Mouse (Mus musculus) lung, adult 2 months (tissue): ENCODE data around the gene Vmn1r112. TPM values are rescaled to one million over a fixed set of nuclear protein-coding genes. Genes with fewer than 3 reads are reported as not detected.
"Not testable (repeated sequence)": the region's sequence is repeated elsewhere in the genome, so short reads cannot be mapped to it uniquely, and the experiment has no call there.

Experiments used
- DNase-seq: peaks from one replicate; pipeline ENCODE4 v3.0.0; 2022
- H3K4me1 ChIP-seq: fragments of 200-500 bp; 2 replicates; pipeline ENCODE4 v1.6.1; 2011; ENCODE audit warnings: low read length; ENCODE audit not compliant: control insufficient read depth, insufficient read depth
- H3K4me3 ChIP-seq: fragments of 200-500 bp; replicated peaks from 2 replicates; pipeline ENCODE3; 2011; ENCODE audit warnings: low read depth, mild to moderate bottlenecking, control low read depth, low read length; ENCODE audit errors: extremely low read depth
- WGBS: fragments of 180-500 bp; shearing (Covaris S2); methylation state at CpG from one replicate; pipeline ENCODE4 v1.1.7; 2018; 5-methylcytosine and 5-hydroxymethylcytosine counted together
- polyA plus RNA-seq: library from polyadenylated mRNA; depleted of rRNA; stranded (reverse); fragments of >200 nt; gene quantifications from 2 replicates; pipeline ENCODE4 v1.2.3, GENCODE M21; 2012; rRNA removed

The Vmn1r112 gene
- polyA plus RNA-seq, result not detected in 2 replicates

DNA sequence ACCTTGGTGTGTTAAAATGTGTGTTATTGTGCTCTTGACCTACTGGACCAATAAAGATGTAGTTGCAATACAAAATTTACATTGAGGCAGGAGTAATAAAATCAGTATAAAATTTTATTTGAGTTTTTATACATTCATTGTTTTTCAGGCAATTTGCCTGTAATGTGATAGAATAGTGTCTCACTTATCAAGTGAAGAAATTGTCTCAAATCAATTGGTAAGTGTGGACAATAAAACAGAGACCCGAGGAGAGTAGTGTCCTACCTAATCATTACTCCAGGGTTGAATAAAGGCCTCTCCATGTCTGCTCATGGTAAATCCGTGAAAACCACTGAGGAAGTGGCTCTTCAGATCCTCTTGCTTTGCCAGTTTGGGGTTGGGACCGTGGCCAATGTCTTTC is at the start of gene Vmn1r112:
TSS of gene Vmn1r112 (plus strand) at position 301 of the 400 bp plus-strand sequence.
- not testable (repeated sequence) for H3K4me3 ChIP-seq, DNase-seq, H3K4me1 ChIP-seq
- WGBS, result no CpG with 5 or more reads among the region's 3 CpGs

DNA sequence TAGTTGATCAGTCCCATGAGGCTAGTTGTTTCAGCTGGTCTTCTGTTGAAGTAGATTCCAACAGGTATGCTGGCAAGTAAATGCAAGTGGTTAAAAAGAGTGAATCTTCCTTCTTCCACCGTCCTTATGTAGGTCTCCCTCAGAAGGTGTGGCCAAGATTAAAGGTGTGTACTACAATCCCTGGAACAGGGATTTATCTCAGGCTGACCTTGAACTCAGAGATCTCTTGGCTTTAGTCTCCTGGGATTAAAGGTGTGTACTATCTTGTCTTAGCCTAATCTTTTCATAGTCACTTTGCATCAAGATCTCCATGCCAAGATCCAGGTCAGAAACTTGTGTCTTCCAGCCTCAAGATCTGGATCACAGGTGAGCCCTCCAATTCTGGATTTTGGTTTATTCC is 40.5 kb upstream of the Vmn1r112 start, which contains the start of gene Gm10668:
TSS of gene Gm10668 (minus strand) at position 101 of the 400 bp plus-strand sequence.
- DNase-seq, H3K4me1 ChIP-seq: not testable (repeated sequence)
- no CpG with 5 or more reads among the region's 1 CpGs for WGBS

DNA sequence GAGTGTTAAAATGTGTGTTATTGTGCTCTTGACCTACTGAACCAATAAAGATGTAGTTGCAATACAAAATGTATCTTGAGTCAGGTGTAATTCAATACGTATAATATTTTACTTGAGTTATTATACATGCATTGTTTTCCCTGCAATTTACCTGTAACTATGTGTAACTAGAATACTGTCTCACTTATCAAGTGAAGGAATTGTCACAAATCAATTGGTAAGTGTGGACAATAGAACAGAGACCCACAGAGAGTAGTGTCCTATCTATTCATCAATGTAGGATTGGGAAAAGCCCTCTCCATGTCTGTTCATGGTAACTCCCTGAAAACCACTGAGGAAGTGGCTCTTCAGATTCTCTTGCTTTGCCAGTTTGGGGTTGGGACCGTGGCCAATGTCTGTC is 16.0 kb downstream of the Vmn1r112 start, which contains the start of gene Vmn1r113:
TSS of gene Vmn1r113 (plus strand) at position 301 of the 400 bp plus-strand sequence.
- 51% methylated on average over 2 of the region's 2 CpGs for WGBS
- DNase-seq, H3K4me3 ChIP-seq, H3K4me1 ChIP-seq: not testable (repeated sequence)

More for the DNA sequence above, 40.5 kb upstream of the Vmn1r112 start, which contains the start of gene Gm10668:
- not testable (repeated sequence) for H3K4me3 ChIP-seq

DNA sequence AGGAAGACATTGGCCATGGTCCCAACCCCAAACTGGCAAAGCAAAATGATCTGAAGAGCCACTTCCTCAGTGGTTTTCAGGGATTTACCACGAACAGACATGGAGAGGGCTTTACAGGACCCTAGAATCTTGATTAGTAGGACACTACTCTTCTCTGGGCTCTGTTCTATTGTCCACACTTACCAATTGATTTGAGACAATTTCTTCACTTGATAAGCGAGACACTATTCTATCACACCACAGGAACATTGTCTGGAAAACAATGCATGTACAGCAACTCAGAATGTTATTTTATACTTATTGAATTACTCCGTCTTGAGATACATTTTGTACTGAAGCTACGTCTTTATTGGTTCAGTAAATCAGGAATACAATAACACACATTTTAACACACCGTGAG is 41.1 kb downstream of the Vmn1r112 start, which contains the start of gene Vmn1r114:
TSS of gene Vmn1r114 (minus strand) at position 101 of the 400 bp plus-strand sequence.
- H3K4me1 ChIP-seq, DNase-seq, H3K4me3 ChIP-seq: not testable (repeated sequence)
- WGBS, result no CpG with 5 or more reads among the region's 5 CpGs

Other genes starting within 250 kb of the Vmn1r112 start
- not detected in 2 replicates for gene Vmn1r104, start 237.3 kb upstream of the Vmn1r112 start, polyA plus RNA-seq
- not detected in 2 replicates for gene Gm5726, start 225.4 kb upstream of the Vmn1r112 start, polyA plus RNA-seq
- not detected in 2 replicates for gene Gm4141, start 194.9 kb upstream of the Vmn1r112 start, polyA plus RNA-seq
- gene Gm4513, start 172.2 kb upstream of the Vmn1r112 start, polyA plus RNA-seq, result not detected in 2 replicates
- not detected in 2 replicates for gene Vmn1r107, start 102.3 kb upstream of the Vmn1r112 start, polyA plus RNA-seq
- not detected in 2 replicates for gene Vmn1r111, start 68.0 kb upstream of the Vmn1r112 start, polyA plus RNA-seq
- gene Gm10668, start 40.6 kb upstream of the Vmn1r112 start, polyA plus RNA-seq, result not detected in 2 replicates
- not detected in 2 replicates for gene Vmn1r113, start 16.1 kb downstream of the Vmn1r112 start, polyA plus RNA-seq
- gene Vmn1r114, start 41.0 kb downstream of the Vmn1r112 start, polyA plus RNA-seq, result not detected in 2 replicates
- gene Vmn1r115, start 73.8 kb downstream of the Vmn1r112 start, polyA plus RNA-seq, result not detected in 2 replicates
- gene Vmn1r116, start 101.1 kb downstream of the Vmn1r112 start, polyA plus RNA-seq, result not detected in 2 replicates
- not detected in 2 replicates for gene Vmn1r117, start 112.9 kb downstream of the Vmn1r112 start, polyA plus RNA-seq
- not detected in 2 replicates for gene Vmn1r118, start 141.2 kb downstream of the Vmn1r112 start, polyA plus RNA-seq
- gene Vmn1r119, start 241.3 kb downstream of the Vmn1r112 start, polyA plus RNA-seq, result not detected in 2 replicates